Mouse (Mus musculus) CD4-positive, CD25-positive, alpha-beta regulatory T cell, adult 2 months (primary cell): ENCODE measurements around the gene Prdx2.

Experiments
- DNase-seq: peaks from one replicate; pipeline ENCODE4 v3.0.0-alpha.2; 2012; ENCODE audit warnings: low read depth, low spot score

Prdx2 gene

DNA sequence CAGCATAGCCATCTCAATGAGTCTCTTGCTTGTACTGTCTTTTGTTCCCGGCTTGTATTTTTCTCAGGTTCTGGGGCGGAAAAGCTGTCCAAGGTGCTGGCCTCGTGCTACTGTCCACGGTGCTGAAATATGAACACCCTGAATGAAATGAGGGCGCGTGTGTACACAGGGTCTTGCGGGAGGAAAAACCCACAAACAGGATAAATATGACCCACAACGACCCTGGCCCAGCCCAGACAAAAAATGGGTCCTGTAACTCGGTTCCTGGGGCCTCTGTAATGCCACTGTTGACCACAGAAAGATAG lies 22.2 kb upstream of the Prdx2 start:
- DNase-seq, result peak; percentile 67

DNA sequence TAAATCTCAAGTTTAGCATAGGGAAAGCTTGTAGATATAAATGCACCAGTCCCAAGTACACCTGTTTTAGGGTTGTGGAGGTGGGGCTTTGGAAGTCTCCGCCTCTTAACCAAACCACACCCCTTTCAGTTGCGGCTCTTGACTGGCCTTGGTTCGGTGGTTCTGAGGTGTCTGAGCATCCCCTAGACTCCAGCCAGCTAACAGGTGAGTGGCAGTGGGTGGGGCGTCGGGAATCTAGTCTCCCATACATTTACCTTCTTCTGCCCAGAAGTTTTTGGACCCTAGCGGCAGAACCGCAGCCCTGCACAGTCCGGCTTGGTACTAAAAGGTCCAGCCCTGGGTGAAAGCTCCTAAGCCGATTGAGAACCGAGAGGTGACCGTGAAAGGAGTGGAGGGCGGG lies 19.6 kb upstream of the Prdx2 start:
- DNase-seq, result no peak

DNA sequence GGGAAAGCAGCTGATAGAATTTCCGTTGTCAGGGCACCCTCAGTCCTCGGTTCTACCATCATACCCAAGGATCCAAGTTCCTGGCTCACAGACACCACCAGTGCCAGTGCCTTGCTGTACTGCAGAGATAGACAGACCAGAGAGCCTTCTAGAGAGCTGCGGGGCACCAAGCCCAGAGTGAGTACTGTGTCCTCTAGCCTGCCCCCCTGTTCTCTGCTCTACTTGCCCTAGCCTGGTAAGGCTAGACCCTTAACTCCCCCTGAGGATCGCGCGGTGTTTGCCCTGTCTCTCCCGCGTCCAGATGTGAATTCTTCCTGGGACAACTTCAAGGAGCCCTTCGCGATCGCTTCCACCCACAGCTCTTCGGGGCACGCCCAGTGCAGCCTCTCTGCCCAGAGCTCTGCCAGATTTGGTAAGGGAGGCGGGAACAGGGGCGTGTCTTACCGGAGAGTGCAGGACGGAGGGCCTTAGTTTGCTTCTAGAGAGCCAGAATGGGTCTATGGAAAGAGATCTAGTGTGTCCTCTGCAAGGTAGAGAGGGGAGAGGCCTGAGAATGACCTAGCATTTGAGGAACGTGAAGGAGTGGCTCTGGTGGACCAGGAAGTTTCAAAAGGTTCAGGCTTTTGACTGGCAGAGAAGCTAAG lies 16.7 kb upstream of the Prdx2 start:
- peak; percentile 48 for DNase-seq

DNA sequence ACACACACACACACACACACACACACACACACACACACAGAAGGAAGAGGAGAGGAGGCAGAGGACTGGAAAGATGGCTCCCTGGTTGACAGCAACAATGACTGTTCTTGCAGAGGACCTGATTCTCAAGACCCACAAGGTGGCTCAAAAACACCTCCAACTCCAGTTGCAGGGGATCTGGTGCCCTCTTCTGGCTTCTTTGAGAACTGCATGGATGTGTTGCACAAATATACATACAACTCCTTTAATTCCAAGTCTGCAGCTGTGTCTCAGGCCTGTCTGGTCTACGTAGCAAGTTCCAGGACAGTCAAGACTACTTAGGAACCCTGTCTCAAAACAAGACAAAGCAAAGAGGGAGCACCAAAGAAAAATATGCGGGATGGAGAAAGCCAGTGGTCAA lies 12.6 kb upstream of the Prdx2 start:
- DNase-seq, result peak; percentile 82

DNA sequence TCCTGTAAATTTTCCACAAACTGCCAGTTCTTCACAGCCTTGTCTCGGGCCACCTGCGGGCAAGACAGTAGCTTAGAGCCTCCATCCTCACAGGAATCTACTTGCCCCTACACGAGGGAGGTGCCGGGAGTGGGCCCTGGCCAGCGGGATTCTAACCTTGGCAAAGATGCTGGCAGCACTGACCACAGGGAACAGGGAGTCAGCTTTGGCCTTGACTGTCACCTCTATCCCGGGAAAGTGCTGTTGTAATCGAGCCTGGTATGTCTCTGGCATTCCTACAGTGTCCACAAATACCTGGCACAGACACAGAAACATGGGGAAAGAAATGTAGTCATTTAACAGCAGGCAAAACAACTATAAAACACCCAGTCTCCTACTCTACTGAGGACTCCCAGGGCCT lies 9.6 kb upstream of the Prdx2 start:
- DNase-seq, result no peak

DNA sequence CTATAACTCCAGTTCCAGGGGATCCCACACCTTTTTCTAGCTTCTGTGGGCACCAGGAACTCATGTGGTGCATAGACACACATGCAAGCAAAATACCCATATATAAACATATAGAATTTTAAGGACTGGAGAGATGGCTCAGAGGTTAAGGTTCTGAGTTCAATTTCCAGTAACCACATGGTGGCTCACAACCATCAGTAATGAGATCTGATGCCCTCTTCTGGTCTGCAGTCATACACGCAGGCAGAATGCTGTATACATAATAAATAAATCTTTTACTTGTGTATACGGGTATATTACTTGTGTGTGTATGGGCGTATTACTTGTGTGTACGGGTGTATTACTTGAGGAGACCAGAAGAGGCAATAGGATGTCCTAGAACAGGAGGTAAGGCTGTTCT lies 5.4 kb upstream of the Prdx2 start:
- peak; percentile 25 for DNase-seq

DNA sequence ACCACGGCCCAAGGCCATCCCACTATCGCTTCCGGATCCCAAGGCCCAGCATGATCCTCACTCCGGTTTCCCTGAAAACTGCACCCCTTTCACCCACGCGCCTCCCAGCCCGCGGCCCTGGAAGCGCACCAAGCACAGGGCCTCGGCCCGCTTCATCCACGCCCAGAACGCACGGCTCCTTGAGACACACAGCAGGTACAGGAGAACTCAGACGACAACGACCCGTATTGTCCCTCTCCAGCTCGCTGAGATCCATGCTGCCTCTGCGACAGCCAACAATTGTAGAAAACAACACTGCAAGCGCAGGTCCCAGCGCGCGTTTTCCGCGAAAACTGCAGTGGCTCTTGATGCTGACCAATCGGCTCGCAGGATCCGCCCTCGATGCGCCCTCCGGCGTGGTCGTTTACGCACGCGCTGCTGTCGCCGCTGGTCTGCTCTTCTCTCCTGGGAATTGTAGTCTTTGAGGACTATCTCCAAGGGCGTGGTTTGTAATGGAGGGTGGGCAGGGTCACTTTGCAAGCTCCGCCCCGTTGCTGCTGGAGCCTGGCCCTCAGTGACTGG lies 3.6 kb upstream of the Prdx2 start:
- DNase-seq, result peak; percentile 96

DNA sequence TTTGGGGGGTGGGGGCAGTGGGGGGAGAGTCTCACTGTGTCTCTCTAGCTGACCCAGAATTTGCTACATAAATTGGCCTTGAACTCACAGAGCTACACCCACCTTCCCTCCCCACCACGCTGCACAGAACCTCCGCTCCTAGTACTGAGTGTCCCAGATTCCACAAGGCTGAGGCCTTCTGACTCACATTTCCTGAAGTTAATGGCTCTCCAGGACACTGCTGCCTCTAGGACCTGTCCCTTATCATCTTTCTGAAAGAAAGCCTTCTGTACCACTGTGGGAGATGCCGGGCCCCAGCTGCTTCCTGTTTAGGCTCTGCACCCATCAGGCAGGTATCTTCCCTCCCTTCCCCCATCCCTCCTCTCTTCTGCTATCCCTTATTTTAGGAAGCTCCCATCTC lies 2.8 kb upstream of the Prdx2 start:
- peak; percentile 26 for DNase-seq

DNA sequence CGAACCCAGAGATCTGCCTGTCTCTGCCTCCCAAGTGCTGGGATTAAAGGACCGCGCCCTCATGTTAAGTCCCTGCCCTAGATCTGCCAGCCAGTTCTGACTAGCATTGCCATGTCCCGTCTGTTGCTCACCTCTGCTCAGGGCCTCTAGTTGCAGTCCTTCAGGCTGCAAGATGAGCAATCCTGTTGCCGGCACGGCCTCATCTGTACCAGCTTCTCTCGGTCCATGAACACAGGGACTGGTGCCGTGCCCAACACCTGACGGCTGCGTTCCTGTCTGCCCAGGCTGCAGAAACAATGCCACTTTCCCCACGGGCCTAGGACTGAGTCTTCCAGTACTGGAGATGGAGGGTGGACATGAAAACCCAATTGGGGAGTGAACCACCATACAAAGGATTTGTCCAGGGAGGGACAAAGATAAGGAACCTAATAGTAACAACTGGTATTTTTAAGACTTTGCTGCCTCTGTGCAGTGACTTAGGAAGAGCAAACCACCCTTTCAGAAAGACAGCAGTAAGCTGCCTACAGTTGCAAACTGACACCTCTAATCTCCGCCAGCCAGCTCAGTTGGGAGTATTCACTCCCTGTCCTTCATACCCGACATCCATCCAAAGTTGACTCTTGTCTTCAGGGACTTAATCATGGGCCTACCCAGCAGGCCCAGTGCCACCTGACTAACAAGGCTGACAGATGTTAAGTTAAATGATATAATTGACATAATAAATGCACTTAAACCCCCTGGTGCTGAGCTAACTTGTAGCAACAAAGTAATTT lies 1.7 kb upstream of the Prdx2 start:
- DNase-seq, result no peak

DNA sequence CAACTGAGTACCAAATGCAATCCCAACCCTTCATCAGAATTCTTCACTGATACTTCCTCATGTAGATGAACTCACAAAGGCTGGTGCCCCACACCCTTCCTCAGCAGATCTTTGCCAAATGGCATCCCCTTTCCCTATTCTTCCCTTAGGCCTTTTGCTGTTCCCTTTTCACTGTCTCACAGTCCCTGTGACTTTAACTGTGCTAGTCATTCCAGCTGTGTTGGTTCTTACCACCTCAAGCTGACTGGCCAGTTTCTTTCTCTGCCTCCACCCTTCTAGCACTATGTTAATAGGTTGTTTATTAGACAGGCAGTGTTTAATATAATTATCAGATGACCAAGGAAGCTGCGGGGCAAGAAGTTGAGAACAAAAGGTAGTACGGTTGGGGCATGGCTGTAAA lies 737 bp upstream of the Prdx2 start:
- no peak for DNase-seq

DNA sequence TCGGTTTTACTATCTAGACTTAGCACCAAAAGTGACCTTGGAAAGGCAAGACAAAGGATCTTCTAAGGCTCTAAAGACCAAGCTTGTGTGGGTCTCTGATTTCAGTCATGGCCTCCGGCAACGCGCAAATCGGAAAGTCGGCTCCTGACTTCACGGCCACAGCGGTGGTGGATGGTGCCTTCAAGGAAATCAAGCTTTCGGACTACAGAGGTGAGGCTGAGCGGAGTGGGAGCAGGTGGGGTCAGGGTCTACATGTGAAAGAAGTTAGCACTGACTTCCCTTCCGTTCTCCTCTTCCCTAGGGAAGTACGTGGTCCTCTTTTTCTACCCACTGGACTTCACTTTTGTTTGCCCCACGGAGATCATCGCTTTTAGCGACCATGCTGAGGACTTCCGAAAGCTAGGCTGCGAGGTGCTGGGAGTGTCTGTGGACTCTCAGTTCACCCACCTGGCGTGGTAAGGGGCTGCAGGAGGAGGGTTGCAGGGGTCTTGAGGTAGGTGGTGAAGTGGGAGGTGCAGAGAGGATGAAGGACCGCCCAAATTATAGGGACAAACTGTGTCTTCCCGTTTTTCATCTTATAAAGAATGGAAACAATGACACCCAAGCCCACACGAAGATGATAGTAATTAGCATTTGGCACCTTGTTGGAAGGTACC lies 876 bp downstream of the Prdx2 start:
- no peak for DNase-seq

DNA sequence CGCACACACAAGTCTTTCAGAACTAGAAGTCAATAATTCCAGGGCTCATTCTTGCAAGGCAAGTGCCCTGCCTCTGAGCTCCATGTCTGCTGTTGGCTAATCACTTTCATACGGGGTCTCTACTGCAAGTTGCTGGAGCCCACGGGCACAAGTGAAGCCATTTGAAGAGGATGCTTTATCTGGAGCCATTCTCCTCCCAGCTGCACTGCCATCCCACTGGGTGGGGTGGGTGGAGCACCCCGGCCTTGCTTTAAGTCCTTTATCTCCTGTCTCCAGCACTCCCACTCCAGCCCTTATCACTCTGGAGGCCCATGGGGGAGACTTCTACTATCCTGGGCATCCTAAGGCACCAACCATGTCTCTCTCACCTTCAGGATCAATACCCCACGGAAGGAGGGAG lies 1.5 kb downstream of the Prdx2 start:
- DNase-seq, result no peak

DNA sequence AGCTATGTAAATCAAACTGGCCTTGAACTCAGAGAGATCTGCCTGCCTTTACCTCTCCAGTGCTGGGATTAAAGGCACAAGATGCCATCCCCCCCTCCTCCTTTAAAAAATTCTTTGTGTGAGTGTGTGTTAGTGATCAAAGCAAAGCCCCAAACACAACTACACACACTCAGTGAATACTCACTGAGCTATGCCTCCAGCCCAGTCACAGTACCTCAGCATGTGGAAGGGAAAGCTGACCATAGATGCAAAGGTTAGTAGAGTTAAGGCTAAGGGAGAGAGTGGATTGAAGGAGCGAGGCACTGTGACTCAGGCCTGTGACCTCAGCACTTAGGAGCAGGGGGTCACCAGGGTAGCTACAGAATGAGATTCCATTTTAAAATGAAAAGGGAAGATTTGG lies 3.7 kb downstream of the Prdx2 start:
- no peak for DNase-seq

DNA sequence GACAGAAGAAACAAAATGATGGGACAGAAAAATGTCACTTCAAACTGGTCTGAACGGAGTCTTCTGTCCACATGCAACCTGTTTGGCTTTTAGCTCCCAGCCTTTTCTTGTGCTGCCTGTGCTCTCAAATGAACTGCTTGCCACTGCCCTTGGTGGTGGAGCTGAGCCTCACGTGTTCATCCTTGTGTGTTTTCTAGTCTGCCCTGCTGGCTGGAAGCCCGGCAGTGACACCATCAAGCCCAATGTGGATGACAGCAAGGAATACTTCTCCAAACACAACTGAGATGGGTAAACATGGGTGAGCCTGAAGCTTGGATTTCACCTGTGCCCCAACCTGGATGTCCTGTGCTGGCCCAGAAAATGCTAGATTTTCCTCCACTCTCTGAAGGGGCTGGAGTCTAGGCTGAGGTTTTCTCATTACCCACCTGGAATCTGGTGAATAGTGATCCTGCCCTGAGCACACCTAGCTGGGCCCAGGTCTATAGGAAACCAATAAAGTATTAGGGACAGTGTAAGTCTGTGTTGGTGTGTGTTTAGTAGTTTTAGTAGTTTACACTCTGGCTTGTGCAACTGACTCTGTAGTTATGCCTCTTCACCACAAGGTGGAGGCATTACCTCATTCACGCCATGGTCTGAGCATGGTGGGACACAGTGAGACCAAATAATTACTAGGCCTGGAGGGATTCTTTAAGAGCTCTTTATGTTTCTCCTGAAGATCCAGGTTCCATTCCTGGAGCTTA lies 4.6 kb downstream of the Prdx2 start:
- peak; percentile 78 for DNase-seq

DNA sequence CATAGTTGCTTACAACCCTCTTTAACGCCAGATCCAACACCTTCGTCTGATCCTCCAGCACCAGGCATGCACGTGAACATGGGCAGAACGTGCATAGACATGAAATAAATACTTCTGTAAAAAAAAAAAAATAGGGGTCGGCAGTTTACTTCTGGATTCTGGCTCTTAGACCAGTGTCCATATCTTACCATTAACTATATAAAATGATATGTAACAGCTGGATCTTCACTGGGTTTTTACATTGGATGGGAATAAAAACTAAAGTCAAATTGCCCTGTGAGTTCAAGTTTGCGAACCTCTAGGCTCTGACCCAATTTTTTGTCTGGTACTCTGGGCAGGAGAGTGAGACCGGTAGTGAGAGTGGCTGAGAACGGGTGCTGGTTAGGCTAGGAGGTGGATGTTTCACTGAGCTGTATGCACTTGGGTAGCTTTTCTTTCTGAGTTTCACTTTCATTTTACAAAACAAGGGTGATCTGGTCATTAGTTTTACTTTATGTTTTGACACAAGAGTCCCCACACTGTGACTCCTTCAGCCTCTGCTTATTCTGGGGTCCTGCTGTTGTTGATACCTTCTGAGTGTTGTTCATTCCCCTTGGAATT lies 5.3 kb downstream of the Prdx2 start:
- peak; percentile 68 for DNase-seq

DNA sequence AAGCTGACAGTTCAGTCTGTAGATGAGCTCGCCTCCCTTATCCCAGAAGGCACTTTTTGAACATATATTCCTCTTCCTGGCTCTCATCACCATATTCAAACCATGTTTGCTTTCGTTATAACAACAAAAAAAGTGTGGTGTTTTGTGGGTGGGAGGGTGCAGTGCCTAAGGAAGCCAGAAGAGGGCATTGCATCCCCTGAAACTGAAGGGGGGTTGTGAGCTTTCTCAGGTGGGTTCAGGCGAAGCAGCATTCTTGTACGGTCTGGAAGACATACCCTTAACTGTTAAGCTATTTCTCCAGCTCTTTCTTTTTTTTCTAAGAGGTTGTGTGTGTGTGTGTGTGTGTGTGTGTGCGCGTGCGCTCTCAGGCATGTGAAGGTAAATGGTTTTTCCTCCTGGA lies 6.0 kb downstream of the Prdx2 start:
- peak; percentile 89 for DNase-seq

DNA sequence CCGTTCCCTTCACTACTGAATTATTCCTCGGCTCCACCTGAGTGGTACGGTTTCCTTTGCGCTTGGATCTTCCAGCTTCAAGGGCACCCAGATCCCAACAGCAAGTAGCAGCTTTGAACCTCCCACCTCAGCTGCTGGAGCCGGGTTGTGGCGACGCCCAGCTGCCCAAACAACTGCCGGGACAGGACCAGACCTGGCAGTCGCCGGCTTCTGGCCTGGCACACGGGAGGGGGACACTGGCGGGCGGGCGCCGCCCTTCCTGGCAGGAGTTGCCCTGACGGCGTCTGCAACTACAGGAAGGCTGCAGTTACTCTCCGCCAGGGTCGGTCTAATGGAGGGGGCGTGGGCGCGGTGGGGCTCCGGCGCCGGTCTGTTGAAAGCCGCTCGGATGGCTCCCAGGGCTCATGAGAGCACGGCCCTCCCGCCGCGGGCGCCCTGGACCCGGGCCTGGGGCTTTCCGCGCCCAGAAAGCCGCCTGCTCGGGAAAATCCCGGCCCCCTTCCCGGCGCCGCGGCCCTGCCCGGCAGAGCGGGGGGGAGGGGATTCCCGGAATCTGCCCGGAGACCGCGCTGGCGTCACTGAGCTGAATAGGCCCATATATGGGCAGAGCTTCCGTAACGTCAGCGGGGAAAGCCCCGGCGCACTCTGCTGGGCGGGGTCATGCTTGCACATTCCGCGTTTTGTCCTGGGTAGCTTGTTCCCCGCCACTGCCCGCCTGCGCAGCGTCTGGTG lies 6.8 kb downstream of the Prdx2 start:
- peak; percentile 97 for DNase-seq

DNA sequence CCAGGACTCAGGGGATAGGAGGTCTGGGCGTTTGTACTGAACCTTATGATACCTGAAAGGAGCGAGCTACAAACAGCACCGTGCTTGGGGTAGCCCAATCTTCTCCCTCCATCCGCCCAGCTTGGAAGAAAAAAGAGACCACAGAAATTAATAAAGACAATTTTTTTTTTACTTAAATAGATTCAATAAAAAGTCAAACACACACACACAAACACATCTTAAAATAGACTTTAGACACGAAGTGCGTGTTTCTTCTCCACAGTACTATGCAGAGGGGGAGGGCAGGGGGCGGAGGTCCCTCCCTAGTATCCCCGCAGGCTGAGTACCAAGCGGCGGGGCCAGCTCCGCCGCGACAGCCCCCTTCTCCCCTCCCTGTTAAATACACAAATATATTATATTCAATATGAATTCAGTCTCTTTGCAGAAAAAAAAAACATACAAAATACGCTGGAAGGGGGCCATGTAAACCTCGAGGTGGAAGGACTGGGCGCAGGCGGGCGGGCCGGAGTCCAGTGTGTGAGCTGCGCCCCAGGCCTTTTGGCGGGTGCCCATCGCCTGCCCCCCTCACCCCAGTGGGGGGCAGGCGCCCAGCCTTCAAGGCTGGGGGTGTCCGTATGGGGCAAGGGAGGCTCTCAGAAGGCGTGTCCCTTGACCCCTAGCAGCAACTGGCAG lies 7.5 kb downstream of the Prdx2 start:
- no peak for DNase-seq

DNA sequence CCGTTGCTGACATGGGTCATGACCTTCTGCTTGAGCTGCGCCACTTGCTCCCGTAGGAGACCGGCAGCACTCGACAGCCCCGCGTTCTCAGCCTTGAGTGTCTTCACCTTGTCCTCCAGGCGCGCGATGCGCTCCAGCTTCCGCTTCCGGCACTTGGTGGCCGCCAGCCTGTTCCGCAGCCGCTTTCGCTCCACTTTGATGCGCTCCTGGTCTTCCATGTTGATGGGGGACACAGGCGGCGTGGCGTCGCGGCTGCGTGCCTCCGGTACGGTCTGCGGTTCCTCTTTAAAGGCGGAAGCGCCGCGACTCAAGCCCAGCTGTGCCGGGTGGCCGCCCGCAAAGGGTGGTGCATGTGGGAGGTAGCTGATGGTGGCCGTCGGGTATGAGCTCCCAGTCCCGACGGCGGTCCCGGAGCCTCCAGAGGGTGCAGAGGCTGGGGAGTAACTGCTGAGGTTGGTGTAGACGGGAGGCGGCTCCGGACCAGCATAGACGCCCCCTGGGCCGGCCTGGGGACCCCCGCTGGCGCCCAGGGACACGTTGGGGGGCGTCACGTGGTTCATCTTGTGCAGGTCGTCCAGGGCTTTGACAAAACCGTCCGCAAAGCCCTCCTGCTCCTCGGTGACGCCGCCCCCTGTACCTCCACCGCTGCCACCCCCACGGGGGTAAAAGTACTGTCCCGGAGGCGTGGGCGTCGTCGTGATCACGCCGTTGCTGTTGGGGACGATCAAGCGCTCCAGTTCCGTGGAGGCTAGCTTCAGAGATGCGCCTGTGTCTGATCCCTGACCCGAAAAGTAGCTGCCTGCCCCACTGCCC lies 8.3 kb downstream of the Prdx2 start:
- DNase-seq, result peak; percentile 88
